37 mouse cellular contexts compared by ENCODE assay signal in the genomic region with DNA sequence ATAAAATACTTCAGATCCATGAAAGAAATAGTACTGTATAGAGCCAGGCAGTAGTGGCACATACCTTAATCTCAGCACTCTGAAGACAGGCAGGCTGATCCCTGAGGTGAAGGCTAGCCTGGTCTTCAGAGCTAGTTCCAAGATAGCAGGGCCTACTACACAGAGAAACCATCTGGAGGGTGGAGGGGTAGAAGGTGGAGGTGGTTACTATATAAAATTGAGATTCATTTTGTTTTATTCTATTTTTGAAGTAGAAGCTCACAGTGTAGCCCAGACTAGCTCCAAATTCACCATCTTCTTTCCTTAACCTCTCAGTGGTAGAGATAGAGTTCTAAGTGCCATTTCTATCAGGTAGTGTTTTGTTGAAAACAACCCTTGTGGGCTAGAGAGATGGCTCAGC. TPM values are rescaled to one million over a fixed set of nuclear protein-coding genes. Genes with fewer than 3 reads are reported as not detected.
"Had no signal": no experiment of that assay in that cellular context is flagged by ENCODE, and none has a peak within 500 bp of the region (broad histone marks: within the 10 kb centered on the region; RNA-seq: fewer than 3 reads in every experiment).

No protein-coding gene starts in this region.

- DNase-seq: left cerebral cortex, postnatal 4 days; liver; liver, embryonic 13.5 days; liver, postnatal 0 days; lung, adult 18-20 months; lung, adult 2 months; lung, embryonic 14.5 days; lung, postnatal 10 days; lung, postnatal 14 days; lung, postnatal 36 days; lung, postnatal 4 days; midbrain, embryonic 14.5 days had no signal

- H3K4me3 ChIP-seq: limb, embryonic 10.5 days; limb, embryonic 12.5 days; limb, embryonic 13.5 days; limb, embryonic 15.5 days; liver, embryonic 12.5 days; liver, embryonic 13.5 days; liver, embryonic 15.5 days; lung, embryonic 15.5 days; megakaryocyte, embryonic 14.5 days; midbrain, embryonic 10.5 days; midbrain, embryonic 12.5 days; midbrain, embryonic 13.5 days; midbrain, embryonic 15.5 days; myocyte had no signal

- ATAC-seq: liver, embryonic 12.5 days; liver, postnatal 0 days; lung, postnatal 0 days; midbrain, embryonic 13.5 days; midbrain, embryonic 15.5 days; midbrain, embryonic 16.5 days had no signal

- H3K27ac ChIP-seq: limb, embryonic 10.5 days; limb, embryonic 12.5 days; limb, embryonic 13.5 days; limb, embryonic 15.5 days; liver, embryonic 12.5 days; liver, embryonic 13.5 days; liver, embryonic 14.5 days; liver, embryonic 15.5 days; lung, embryonic 15.5 days; macrophage; midbrain, embryonic 10.5 days; midbrain, embryonic 12.5 days; midbrain, embryonic 13.5 days; midbrain, embryonic 15.5 days had no signal

RNA-seq across cellular contexts. Expression of gene Gm43738, which starts 33.6 kb away (rescaled TPM):
- total RNA-seq: left cerebral cortex, postnatal 14 days; left cerebral cortex, postnatal 25 days; left cerebral cortex, postnatal 4 days; liver, adult 2 months; megakaryocyte progenitor cell, adult 5-6 weeks; megakaryocyte, adult 5-6 weeks; megakaryocyte-erythroid progenitor cell, adult 5-6 weeks; midbrain, postnatal 0 days; monocyte, adult 5-6 weeks had no signal
